Mouse (Mus musculus) heart, embryonic 15.5 days (tissue): ENCODE results near the gene Mon2. TPM values are rescaled to one million over a fixed set of nuclear protein-coding genes. Genes with fewer than 3 reads are reported as not detected.

Experiments used
- ATAC-seq: fragments of 200-750 bp; cut with Nextera tagmentation; replicated peaks from 2 replicates; pipeline ENCODE4 v1.8.0; 2017; ENCODE audit warnings: low read depth, moderate TSS enrichment; ENCODE audit not compliant: insufficient number of reproducible peaks, insufficient read depth, low FRiP score
- H3K27ac ChIP-seq: fragments of 300-500 bp; sonication (generic); 2 replicates; pipeline ENCODE4 v1.5.1; 2015; ENCODE audit warnings: mild to moderate bottlenecking, inconsistent platforms
- H3K27me3 ChIP-seq: fragments of 300-500 bp; sonication (generic); 2 replicates; pipeline ENCODE4 v1.6.1; 2015; ENCODE audit warnings: inconsistent platforms
- H3K36me3 ChIP-seq: fragments of 300-500 bp; sonication (generic); 2 replicates; pipeline ENCODE4 v1.6.1; 2015; ENCODE audit warnings: mild to moderate bottlenecking, inconsistent platforms
- H3K4me1 ChIP-seq: fragments of 300-500 bp; sonication (generic); replicated peaks from 2 replicates; pipeline ENCODE4 v1.6.1; 2015; ENCODE audit warnings: inconsistent platforms
- H3K4me2 ChIP-seq: fragments of 300-500 bp; sonication (generic); 2 replicates; pipeline ENCODE4 v1.6.1; 2015; ENCODE audit warnings: inconsistent platforms, mild to moderate bottlenecking, moderate library complexity
- H3K4me3 ChIP-seq: fragments of 300-500 bp; sonication (generic); 2 replicates; pipeline ENCODE4 v1.5.1; 2015; ENCODE audit warnings: mild to moderate bottlenecking, inconsistent platforms
- H3K9ac ChIP-seq: fragments of 300-500 bp; sonication (generic); 2 replicates; pipeline ENCODE4 v1.6.1; 2015; ENCODE audit warnings: mild to moderate bottlenecking, inconsistent platforms
- H3K9me3 ChIP-seq: fragments of 300-500 bp; sonication (generic); replicated peaks from 2 replicates; pipeline ENCODE4 v1.6.1; 2016; ENCODE audit warnings: inconsistent platforms
- WGBS: fragments of 180-500 bp; shearing (Covaris S2); methylation state at CpG from one replicate; pipeline ENCODE4 v1.1.7; 2015; ENCODE audit warnings: mixed read lengths; 5-methylcytosine and 5-hydroxymethylcytosine counted together
- polyA plus RNA-seq: library from polyadenylated mRNA; unstranded; fragments of >200 nt; fragmentation: Nextera tagmentation; extraction: Ambion mirVana; gene quantifications from 2 replicates; pipeline ENCODE4 v1.2.1, GENCODE M21; 2015

Mon2 gene
- polyA plus RNA-seq, 1 experiment from 2014 or later: 16.5 TPM

- 78% methylated on average over 7 of the region's 7 CpGs for WGBS
- ATAC-seq: no peak
- H3K9ac ChIP-seq: no peak overlapping the region
- no peak overlapping the region for H3K27ac ChIP-seq
- no peak overlapping the region for H3K4me2 ChIP-seq
- no peaks in the 10 kb centered on the region for H3K36me3 ChIP-seq
- H3K4me3 ChIP-seq: no peak overlapping the region
- H3K4me1 ChIP-seq: no peaks in the 10 kb centered on the region
- H3K9me3 ChIP-seq: no peaks in the 10 kb centered on the region
- no peaks in the 10 kb centered on the region for H3K27me3 ChIP-seq
Measured at GRCm38 (mm10) chr10:123094504-123094903, 18.2 kb upstream of the Mon2 start.

- no peak overlapping the region for H3K4me3 ChIP-seq
- 60% methylated on average over 3 of the region's 3 CpGs for WGBS
- no peak overlapping the region for H3K27ac ChIP-seq
- H3K27me3 ChIP-seq: no peaks in the 10 kb centered on the region
- H3K4me1 ChIP-seq: no peaks in the 10 kb centered on the region
- H3K36me3 ChIP-seq: no peaks in the 10 kb centered on the region
- no peak overlapping the region for H3K4me2 ChIP-seq
- no peak overlapping the region for H3K9ac ChIP-seq
- ATAC-seq: no peak
- no peaks in the 10 kb centered on the region for H3K9me3 ChIP-seq
Measured at GRCm38 (mm10) chr10:123092577-123092976, 16.3 kb upstream of the Mon2 start.

- WGBS: 33% methylated on average over 5 of the region's 5 CpGs
- Histone ChIP-seq H3K9me3 (no peaks in the 10 kb centered on the region), H3K27me3 (no peaks in the 10 kb centered on the region), H3K4me3 (no peak overlapping the region), H3K36me3 (no peaks in the 10 kb centered on the region), H3K4me1 (no peaks in the 10 kb centered on the region), H3K27ac (no peak overlapping the region), H3K9ac (no peak overlapping the region), H3K4me2 (no peak overlapping the region)
- ATAC-seq: no peak
Measured at GRCm38 (mm10) chr10:123091737-123092136, 15.4 kb upstream of the Mon2 start.

DNA sequence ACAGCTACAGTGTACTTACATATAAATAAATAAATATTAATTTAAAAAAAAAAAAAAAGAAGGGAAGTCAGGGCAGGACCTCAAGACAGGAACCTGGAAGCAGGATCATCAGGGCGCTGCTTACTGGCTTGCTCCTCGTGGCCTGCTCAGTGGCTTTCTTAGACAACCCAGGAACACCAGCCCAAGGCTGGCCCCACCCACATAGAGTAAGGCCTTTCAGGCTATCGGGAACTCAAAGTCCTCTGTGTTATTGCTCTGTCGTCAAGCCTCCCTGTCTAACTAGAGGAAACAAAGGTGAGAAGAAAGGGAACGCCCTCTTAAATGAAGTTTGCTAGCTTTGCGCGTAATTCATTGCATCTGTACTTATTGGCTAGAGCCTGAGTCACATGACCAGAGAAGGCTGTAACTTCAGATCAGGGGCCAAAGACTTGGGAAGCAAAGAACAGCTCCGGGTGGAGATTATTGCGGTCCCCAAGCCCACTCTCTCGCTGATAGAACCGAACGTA, 13.2 kb upstream of the Mon2 start:
- Histone ChIP-seq H3K36me3 (no peaks in the 10 kb centered on the region), H3K4me3 (no peak overlapping the region), H3K4me1 (no peaks in the 10 kb centered on the region), H3K27me3 (no peaks in the 10 kb centered on the region), H3K4me2 (no peak overlapping the region), H3K9me3 (no peaks in the 10 kb centered on the region), H3K9ac (no peak overlapping the region), H3K27ac (no peak overlapping the region)
- 74% methylated on average over 12 of the region's 12 CpGs for WGBS
- ATAC-seq: no peak

DNA sequence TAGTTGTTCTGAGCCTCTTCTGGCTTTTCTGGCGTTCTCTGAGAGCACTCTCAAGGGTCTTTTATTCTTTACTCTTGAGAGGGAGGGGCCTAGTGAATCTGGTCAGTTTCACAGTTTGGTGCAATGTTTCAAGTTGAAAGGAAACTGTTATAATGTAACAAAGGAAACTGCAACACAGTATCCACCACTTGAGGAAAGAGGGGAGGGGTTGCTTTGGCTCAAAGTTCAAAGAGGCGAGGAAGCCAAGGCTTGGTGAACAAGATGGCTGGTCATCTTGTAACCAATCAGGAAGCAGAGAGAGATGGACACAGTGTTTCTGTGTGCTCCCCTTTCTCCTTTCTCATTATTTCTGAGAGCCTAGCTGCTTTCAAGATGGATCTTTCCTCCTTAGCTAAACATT, 10.5 kb upstream of the Mon2 start:
- WGBS: 81% methylated on average over 2 of the region's 2 CpGs
- Histone ChIP-seq H3K27ac (no peak overlapping the region), H3K4me1 (no peaks in the 10 kb centered on the region), H3K27me3 (no peaks in the 10 kb centered on the region), H3K4me3 (no peak overlapping the region), H3K4me2 (no peak overlapping the region), H3K36me3 (no peaks in the 10 kb centered on the region), H3K9ac (no peak overlapping the region), H3K9me3 (no peaks in the 10 kb centered on the region)
- no peak for ATAC-seq

GRCm38 (mm10) chr10:123084900-123085641, 8.8 kb upstream of the Mon2 start:
- H3K9ac ChIP-seq: no peak overlapping the region
- ATAC-seq: no peak
- H3K9me3 ChIP-seq: no peaks in the 10 kb centered on the region
- H3K4me1 ChIP-seq: no peaks in the 10 kb centered on the region
- H3K4me3 ChIP-seq: no peak overlapping the region
- no peak overlapping the region for H3K27ac ChIP-seq
- 56% methylated on average over 10 of the region's 10 CpGs for WGBS
- H3K4me2 ChIP-seq: no peak overlapping the region
- no peaks in the 10 kb centered on the region for H3K27me3 ChIP-seq
- H3K36me3 ChIP-seq: no peaks in the 10 kb centered on the region

GRCm38 (mm10) chr10:123084307-123084706, 8.0 kb upstream of the Mon2 start:
- Histone ChIP-seq H3K4me2 (no peak overlapping the region), H3K4me3 (no peak overlapping the region), H3K27ac (no peak overlapping the region), H3K27me3 (no peaks in the 10 kb centered on the region), H3K36me3 (no peaks in the 10 kb centered on the region), H3K9me3 (no peaks in the 10 kb centered on the region), H3K4me1 (no peaks in the 10 kb centered on the region), H3K9ac (no peak overlapping the region)
- WGBS: 57% methylated on average over 9 of the region's 9 CpGs
- no peak for ATAC-seq

DNA sequence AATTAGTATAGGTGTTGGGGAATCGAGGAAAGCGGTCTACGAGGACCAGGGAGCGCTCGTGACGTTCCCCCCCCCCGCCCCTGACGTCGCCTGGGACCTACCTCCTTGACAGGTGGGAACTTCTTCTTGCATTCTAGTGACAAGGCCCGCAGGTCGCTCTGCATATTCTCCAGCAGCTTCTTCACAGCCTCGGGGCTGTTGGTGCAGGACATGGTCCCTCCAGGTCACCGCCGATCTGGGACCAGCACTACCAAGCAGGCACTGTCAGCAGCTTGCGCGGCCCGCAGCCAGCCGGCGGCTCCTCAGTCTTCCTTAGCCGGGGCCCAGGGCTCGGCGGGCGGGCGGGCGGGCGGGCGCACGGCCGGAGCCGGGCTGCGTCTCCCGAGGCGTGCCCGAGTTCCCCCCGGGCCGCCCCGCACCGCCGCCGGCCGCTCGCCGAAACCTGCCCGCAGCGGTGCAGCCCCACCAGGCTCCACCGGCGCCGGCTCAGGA, 508 bp downstream of the Mon2 start:
- H3K4me3 ChIP-seq: peak overlapping the region; percentile 98
- under 1% methylated on average over 44 of the region's 48 CpGs for WGBS
- no peaks in the 10 kb centered on the region for H3K27me3 ChIP-seq
- H3K9me3 ChIP-seq: no peaks in the 10 kb centered on the region
- peak overlapping the region; percentile 68 for H3K4me2 ChIP-seq
- H3K9ac ChIP-seq: peak overlapping the region; percentile 94
- H3K27ac ChIP-seq: peak overlapping the region; percentile 89
- ATAC-seq: peak; percentile 68
- H3K36me3 ChIP-seq: 0 out of 2 replicates have a peak, but pooled peaks cover 4% of the 10 kb centered on the region
- peaks cover 30% of the 10 kb centered on the region for H3K4me1 ChIP-seq

DNA sequence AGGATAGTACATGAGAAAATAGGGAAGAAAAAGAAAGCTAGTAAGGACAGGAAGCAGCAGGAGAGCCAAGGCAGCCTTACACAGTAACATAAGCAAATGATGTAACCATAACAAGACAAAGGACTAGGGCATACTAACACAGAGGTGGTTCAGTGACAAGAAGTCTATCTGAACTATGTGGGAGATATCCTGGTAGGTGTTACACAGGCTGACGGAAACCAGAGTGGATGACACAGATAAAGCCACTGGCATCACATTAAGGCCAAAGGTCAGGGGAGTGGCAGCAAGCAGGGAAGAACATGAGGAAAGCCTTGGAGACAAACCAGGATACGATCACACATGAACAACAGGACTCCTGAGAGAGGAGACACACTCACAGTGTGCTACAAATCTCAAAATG, 4.3 kb downstream of the Mon2 start:
- Histone ChIP-seq H3K4me2 (no peak overlapping the region), H3K9ac (no peak overlapping the region), H3K4me1 (peaks cover 28% of the 10 kb centered on the region), H3K36me3 (peaks cover 12% of the 10 kb centered on the region; the same call in 1 of the 2 replicates), H3K27ac (0 out of 2 replicates have a peak overlapping the region, but pooled peaks have one; percentile 9), H3K4me3 (no peak overlapping the region), H3K27me3 (no peaks in the 10 kb centered on the region), H3K9me3 (no peaks in the 10 kb centered on the region)
- no peak for ATAC-seq
- 39% methylated on average over 2 of the region's 2 CpGs for WGBS

GRCm38 (mm10) chr10:123063021-123063420, 13.3 kb downstream of the Mon2 start:
- H3K36me3 ChIP-seq: 0 out of 2 replicates have a peak, but pooled peaks cover 7% of the 10 kb centered on the region
- 68% methylated on average over 2 of the region's 2 CpGs for WGBS
- H3K27me3 ChIP-seq: no peaks in the 10 kb centered on the region
- H3K4me1 ChIP-seq: peaks cover 29% of the 10 kb centered on the region
- H3K9ac ChIP-seq: no peak overlapping the region
- H3K4me3 ChIP-seq: no peak overlapping the region
- peak overlapping the region; percentile 56 for H3K27ac ChIP-seq
- H3K4me2 ChIP-seq: no peak overlapping the region
- H3K9me3 ChIP-seq: no peaks in the 10 kb centered on the region
- ATAC-seq: no peak

GRCm38 (mm10) chr10:123060831-123061230, 15.5 kb downstream of the Mon2 start:
- Histone ChIP-seq H3K27ac (peak overlapping the region; percentile 82), H3K36me3 (0 out of 2 replicates have a peak, but pooled peaks cover 9% of the 10 kb centered on the region), H3K4me3 (no peak overlapping the region), H3K4me2 (peak overlapping the region; percentile 41), H3K27me3 (no peaks in the 10 kb centered on the region), H3K4me1 (peaks cover 32% of the 10 kb centered on the region), H3K9me3 (no peaks in the 10 kb centered on the region), H3K9ac (no peak overlapping the region)
- ATAC-seq: peak; percentile 83
- 60% methylated on average over 6 of the region's 6 CpGs for WGBS

GRCm38 (mm10) chr10:123057082-123057481, 19.2 kb downstream of the Mon2 start:
- ATAC-seq: no peak
- peaks cover 40% of the 10 kb centered on the region for H3K4me1 ChIP-seq
- no peaks in the 10 kb centered on the region for H3K27me3 ChIP-seq
- no peak overlapping the region for H3K4me2 ChIP-seq
- no peak overlapping the region for H3K4me3 ChIP-seq
- no peak overlapping the region for H3K27ac ChIP-seq
- 0 out of 2 replicates have a peak, but pooled peaks cover 9% of the 10 kb centered on the region for H3K36me3 ChIP-seq
- H3K9me3 ChIP-seq: no peaks in the 10 kb centered on the region
- 81% methylated on average over 1 of the region's 1 CpGs for WGBS
- no peak overlapping the region for H3K9ac ChIP-seq
